Mouse (Mus musculus): ENCODE measurements around the gene Myo18b. TPM values are rescaled to one million over a fixed set of nuclear protein-coding genes. Genes with fewer than 3 reads are reported as not detected.

Gene Myo18b
- polyA plus RNA-seq, 1 experiment from 2014 or later: 1.9 TPM

DNA sequence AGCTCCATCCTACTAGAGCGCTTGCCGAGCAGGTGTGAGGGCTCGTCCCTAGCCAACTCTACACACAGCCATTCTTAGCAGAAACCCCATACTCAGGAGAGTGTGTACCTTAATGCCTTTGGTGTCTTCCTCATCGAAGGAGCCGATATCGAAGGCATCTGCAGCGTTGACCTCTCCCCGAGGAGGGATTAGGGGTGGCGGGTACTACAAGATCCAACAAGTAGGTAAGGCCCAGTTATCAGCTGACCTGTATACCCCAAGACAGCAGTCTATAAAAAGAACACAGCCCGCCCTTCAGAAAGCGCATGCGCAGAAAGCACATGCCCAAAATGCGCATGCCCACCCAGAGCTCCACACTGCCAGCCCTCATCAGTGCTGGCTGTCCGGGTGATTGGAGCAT lies 27.7 kb upstream of the Myo18b start:
- Histone ChIP-seq H3K27me3 (no peaks in the 10 kb centered on the region), H3K4me1 (peaks cover 7% of the 10 kb centered on the region; the same call in 1 of the 2 replicates), H3K4me3 (no peak overlapping the region), H3K9ac (no peak overlapping the region), H3K36me3 (peaks cover 24% of the 10 kb centered on the region), H3K9me3 (no peaks in the 10 kb centered on the region), H3K4me2 (replicated peaks) (no peak overlapping the region), H3K27ac (no peak overlapping the region)
- WGBS: 90% methylated on average over 14 of the region's 14 CpGs
- no peak for ATAC-seq (ENCODE audit: low FRiP score, low read depth)

DNA sequence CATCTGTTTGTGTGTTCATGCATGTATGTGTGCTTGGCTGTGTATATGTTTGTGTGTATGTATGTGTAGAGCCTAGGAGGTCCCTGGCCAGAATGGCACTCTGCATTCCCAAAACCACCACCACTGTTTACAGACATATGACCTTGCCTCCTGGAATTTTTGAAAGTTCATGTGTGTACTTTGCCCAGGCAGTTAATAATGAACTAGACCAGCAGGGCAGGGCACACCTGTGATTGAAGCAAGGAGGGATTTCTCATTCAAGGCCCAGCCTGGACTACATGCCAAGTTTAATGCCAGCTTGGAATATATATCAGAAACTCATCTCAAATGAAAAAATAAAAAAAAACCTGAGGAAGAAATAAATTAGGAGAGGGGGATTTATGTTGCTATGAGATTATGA lies 25.8 kb upstream of the Myo18b start:
- Histone ChIP-seq H3K9ac (no peak overlapping the region), H3K36me3 (peaks cover 22% of the 10 kb centered on the region), H3K4me3 (no peak overlapping the region), H3K4me2 (replicated peaks) (no peak overlapping the region), H3K27ac (no peak overlapping the region), H3K27me3 (no peaks in the 10 kb centered on the region), H3K4me1 (no peaks in the 10 kb centered on the region), H3K9me3 (no peaks in the 10 kb centered on the region)
- ATAC-seq (ENCODE audit: low FRiP score, low read depth): no peak

DNA sequence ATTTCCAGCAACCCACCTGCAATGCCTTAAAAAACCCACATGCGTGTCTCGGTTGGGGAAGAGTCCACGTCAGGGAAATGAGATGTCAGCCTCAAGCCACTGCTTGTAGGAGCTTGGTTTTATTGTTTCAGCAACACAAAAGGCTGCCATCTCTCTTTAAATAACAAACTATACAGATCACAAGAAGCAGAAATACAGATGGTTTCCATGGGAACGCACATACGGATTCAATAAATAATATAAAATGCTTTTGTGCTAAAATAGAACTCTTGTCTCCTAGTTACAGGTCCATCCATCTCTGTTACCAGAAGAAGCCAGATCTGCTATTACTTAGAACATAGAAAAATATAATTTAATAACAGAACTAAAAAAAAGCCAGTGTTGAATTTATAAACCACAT lies 14.2 kb upstream of the Myo18b start:
- Histone ChIP-seq H3K4me1 (0 out of 2 replicates have a peak, but pooled peaks cover 4% of the 10 kb centered on the region), H3K36me3 (peaks cover 14% of the 10 kb centered on the region), H3K27me3 (no peaks in the 10 kb centered on the region), H3K4me2 (replicated peaks) (no peak overlapping the region), H3K27ac (no peak overlapping the region), H3K4me3 (no peak overlapping the region), H3K9me3 (no peaks in the 10 kb centered on the region), H3K9ac (no peak overlapping the region)
- no peak for ATAC-seq (ENCODE audit: low FRiP score, low read depth)
- WGBS: 78% methylated on average over 5 of the region's 5 CpGs

DNA sequence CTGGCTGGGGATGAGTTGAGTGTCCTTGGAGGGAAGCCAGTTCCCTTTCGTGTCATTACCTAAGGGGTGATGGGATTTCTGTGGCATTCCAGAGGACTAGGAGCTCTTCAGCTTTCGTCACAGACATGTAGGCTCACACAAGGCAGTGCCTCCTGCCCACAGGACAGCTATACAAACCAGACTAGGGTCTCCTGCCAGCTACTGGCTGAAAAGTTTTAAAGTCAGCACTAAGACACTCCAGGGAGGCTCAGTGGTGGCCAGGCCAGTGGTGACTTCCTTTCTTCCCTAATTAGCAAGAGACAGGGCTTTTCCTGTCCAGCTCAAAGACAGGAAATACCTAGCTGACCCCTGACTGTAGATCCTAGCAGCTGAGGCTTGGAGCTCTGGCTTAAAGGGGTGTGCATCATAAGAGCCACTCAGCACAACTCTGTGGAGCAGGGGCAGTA lies 12.0 kb upstream of the Myo18b start:
- 0 out of 2 replicates have a peak, but pooled peaks cover 4% of the 10 kb centered on the region for H3K4me1 ChIP-seq
- H3K9me3 ChIP-seq: no peaks in the 10 kb centered on the region; the same call in 1 of the 2 replicates
- ATAC-seq (ENCODE audit: low FRiP score, low read depth): no peak
- no peaks in the 10 kb centered on the region for H3K36me3 ChIP-seq
- no peak overlapping the region for H3K4me3 ChIP-seq
- H3K9ac ChIP-seq: no peak overlapping the region
- H3K27ac ChIP-seq: no peak overlapping the region
- H3K4me2 ChIP-seq (replicated peaks): no peak overlapping the region
- 34% methylated on average over 2 of the region's 2 CpGs for WGBS
- no peaks in the 10 kb centered on the region for H3K27me3 ChIP-seq

DNA sequence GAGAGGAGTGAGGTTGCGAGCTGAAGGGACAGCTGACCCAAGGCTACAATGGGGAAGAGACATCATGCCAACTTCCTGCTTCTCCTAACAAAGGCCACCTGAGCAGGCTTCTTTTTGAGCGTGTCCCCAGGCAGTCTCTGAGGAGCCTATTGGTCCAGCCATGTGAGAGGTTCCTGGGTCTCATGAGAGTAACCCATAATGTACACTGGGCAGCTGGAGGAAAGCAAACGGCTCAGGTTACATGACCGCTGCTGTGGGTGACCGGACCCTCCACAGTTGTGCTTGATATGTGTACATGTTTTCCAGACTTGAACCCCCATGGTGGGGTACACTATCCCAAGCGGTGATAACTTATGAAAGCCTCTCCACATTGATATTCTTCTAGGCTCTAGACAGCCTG lies 11.3 kb upstream of the Myo18b start:
- WGBS: 46% methylated on average over 6 of the region's 6 CpGs
- Histone ChIP-seq H3K9ac (no peak overlapping the region), H3K9me3 (no peaks in the 10 kb centered on the region; the same call in 1 of the 2 replicates), H3K4me2 (replicated peaks) (no peak overlapping the region), H3K27ac (no peak overlapping the region), H3K36me3 (no peaks in the 10 kb centered on the region), H3K4me3 (no peak overlapping the region), H3K4me1 (0 out of 2 replicates have a peak, but pooled peaks cover 4% of the 10 kb centered on the region), H3K27me3 (no peaks in the 10 kb centered on the region)
- no peak for ATAC-seq (ENCODE audit: low FRiP score, low read depth)

DNA sequence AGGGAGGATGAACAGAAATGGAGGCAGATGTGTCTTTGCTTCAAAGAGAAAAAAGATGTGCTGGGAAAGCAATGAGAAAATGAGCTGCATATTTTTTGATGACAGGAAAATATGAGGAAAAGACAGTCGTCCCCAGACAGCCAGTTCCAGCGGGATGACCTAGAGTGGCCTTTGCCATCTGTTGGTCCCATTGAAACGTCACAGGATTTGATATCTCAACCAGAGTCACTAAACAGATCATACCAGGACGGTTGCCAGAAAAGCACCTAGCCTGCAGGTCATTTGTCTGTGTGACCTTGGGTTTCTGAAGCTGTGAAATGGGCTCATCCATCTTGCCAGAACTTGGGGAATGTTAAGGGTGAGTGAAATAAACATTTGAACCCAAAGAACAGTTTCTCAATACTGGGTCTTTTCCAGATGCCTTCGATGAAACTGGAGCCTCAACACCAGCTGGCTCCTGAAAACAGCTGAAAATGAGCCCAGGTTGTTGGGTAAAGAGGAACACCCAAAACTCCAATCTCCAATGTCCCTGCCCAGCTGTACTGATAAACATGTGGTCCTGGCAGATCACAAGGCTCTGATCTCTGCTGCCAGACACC lies 2.6 kb downstream of the Myo18b start:
- no peak overlapping the region for H3K4me2 ChIP-seq (replicated peaks)
- H3K27me3 ChIP-seq: no peaks in the 10 kb centered on the region
- ATAC-seq (ENCODE audit: low FRiP score, low read depth): no peak
- WGBS: 69% methylated on average over 5 of the region's 5 CpGs
- no peaks in the 10 kb centered on the region for H3K36me3 ChIP-seq
- H3K4me1 ChIP-seq: no peaks in the 10 kb centered on the region
- H3K9ac ChIP-seq: no peak overlapping the region
- no peak overlapping the region for H3K27ac ChIP-seq
- H3K4me3 ChIP-seq: no peak overlapping the region
- H3K9me3 ChIP-seq: no peaks in the 10 kb centered on the region

DNA sequence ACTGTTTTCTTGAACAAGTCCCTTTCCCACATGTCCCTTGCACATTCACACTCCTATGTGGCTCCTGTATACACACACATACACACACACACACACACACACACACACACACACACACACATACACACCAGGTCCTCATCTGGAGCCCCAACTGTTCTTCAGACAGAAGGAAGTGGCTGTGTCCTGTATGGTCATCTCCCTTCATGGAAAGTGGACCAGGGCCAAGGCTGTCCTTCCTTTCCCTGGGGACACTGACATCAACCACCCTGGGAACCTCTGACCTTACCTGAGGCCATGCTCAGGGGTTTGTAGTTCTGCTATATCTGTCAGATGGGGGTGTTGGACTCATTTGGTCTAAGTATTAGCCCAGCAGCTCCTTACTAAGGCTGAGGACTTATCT lies 3.8 kb downstream of the Myo18b start:
- H3K9ac ChIP-seq: no peak overlapping the region
- H3K4me3 ChIP-seq: no peak overlapping the region
- H3K4me2 ChIP-seq (replicated peaks): no peak overlapping the region
- H3K9me3 ChIP-seq: no peaks in the 10 kb centered on the region
- no peak overlapping the region for H3K27ac ChIP-seq
- H3K27me3 ChIP-seq: no peaks in the 10 kb centered on the region
- ATAC-seq (ENCODE audit: low FRiP score, low read depth): no peak
- H3K4me1 ChIP-seq: no peaks in the 10 kb centered on the region
- H3K36me3 ChIP-seq: no peaks in the 10 kb centered on the region

DNA sequence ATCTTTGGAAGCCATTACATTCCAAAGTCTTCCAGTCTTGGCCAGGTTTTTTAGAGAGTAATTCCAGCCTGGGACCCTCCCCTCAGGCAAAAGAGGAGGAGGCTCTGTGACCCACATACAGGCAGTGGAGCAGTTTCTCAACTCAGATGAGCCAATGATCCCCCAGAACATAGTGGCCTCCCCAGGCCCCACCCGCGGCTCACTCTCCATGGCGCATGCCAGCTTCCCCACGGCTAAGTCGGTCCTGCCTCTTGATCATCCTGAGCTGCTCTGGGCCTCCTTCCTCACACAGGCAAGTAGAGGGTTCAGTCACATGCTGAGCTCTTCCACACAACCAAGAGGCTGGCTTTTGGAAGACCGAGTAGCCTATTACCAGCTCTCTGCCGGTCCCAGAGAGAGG lies 7.5 kb downstream of the Myo18b start:
- Histone ChIP-seq H3K36me3 (no peaks in the 10 kb centered on the region), H3K4me1 (no peaks in the 10 kb centered on the region), H3K9ac (no peak overlapping the region), H3K4me3 (no peak overlapping the region), H3K9me3 (no peaks in the 10 kb centered on the region), H3K27me3 (no peaks in the 10 kb centered on the region), H3K4me2 (replicated peaks) (no peak overlapping the region), H3K27ac (no peak overlapping the region)
- 58% methylated on average over 7 of the region's 7 CpGs for WGBS
- no peak for ATAC-seq (ENCODE audit: low FRiP score, low read depth)

DNA sequence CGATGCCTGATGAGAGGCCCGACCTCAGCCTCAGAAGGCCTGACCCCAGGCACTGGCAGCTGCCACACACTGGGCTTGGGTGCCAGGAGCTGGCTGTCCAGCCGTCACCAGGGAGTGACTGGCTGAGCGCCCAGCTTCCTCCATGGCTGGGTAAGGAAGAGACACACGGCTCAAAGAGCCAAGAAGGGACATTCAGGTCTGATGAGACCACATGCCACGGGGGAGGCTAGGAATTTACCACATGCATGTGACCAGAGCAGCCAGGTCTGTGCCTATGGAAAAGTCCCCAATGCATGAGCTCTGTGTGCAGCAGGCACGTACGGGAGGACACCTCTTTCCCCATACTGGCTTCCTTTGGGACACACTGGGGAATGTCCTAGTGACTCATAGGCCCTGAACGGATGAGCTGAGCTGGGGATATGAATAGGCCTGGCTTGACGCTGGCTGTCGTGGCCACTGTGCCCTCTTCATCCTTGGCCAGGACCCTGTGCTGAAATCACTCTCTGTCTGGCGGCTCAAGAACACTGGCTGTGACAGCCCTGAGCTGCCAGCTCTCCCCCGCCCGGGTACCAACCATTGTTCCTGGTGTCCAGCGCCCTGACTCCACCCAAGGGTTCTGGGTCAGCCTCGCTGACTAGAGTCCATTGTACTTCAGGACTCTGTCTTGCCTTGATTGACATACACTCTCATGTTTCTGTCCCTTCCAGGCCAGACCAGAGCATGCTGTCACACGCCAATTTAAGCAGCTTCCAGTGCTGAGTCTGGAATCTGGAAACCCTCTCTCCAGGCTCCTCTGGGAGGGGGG lies 9.3 kb downstream of the Myo18b start:
- Histone ChIP-seq H3K27ac (no peak overlapping the region), H3K9ac (peak overlapping the region; percentile 13; the same call in 1 of the 2 replicates), H3K9me3 (no peaks in the 10 kb centered on the region), H3K4me2 (replicated peaks) (no peak overlapping the region), H3K4me3 (no peak overlapping the region), H3K27me3 (no peaks in the 10 kb centered on the region), H3K36me3 (no peaks in the 10 kb centered on the region), H3K4me1 (no peaks in the 10 kb centered on the region)
- 64% methylated on average over 17 of the region's 17 CpGs for WGBS
- ATAC-seq (ENCODE audit: low FRiP score, low read depth): no peak

DNA sequence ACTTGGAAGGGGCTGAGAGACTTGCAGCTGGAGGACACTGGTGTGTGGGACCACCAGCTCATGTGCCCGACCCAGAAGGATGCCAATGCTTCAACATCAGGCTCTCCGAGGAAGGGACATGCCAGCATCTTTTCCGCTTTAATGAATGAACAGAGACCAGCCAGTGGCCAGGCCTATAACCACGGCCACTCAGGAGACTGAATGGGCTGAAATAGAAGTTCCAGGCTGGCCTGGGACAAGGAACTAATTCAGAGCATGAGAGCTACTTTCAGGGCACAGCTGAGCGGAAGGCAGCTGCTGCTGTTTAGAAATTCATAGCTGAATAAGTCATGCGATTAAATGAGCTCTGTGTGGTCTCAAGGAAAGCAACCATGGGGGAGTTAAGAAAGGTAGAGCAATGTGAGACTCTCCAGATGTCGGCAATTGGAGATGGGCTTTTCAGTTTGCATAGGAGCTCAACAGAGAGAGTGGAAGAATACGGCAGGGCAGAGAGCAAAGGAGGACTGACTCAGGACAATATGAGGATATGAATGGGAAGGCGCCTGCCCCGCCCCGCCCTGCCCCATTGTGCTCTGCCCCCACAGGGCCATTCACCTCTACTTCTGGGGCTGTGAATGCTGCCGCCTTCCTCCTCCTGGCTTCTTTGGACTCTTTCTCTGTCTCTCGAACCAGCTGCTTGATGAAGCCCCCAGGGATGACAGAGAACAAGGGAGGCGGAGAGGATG lies 18.6 kb downstream of the Myo18b start:
- H3K9me3 ChIP-seq: no peaks in the 10 kb centered on the region
- H3K4me2 ChIP-seq (replicated peaks): 0 out of 2 replicates have a peak overlapping the region, but pooled peaks have one; percentile 9
- H3K36me3 ChIP-seq: no peaks in the 10 kb centered on the region
- peak overlapping the region; percentile 67; the same call in 1 of the 2 replicates for H3K27ac ChIP-seq
- peaks cover 14% of the 10 kb centered on the region; the same call in 1 of the 2 replicates for H3K4me1 ChIP-seq
- H3K4me3 ChIP-seq: no peak overlapping the region
- peak; percentile 46 for ATAC-seq (ENCODE audit: low FRiP score, low read depth)
- H3K27me3 ChIP-seq: peaks cover 10% of the 10 kb centered on the region; the same call in 1 of the 2 replicates
- no peak overlapping the region for H3K9ac ChIP-seq
- WGBS: 62% methylated on average over 14 of the region's 14 CpGs

DNA sequence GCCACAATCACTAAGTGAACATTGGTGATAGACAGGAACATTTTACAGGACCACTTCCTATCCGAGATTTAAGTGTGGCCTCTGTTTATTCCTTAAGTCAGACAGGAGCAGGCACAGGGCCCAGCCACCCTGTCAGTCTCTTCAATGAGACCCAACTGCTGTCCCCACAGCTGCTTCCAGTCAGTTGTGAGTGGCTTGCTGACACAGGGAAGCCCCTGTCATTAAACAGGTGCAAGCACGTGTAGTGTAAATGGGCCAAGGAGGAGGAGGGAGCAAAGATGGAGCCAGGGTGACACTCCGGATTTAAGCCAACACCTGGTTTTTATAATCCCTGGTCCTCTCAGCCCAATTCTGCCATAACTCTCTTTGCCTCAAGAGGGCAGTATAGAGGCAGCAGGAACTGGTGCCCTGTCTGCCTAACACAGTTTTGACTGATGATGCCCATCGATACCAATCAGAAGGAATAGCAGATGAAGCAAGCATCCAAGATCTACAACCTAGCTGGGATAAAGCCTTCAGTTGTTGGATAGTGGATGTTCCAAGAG lies 19.2 kb downstream of the Myo18b start:
- Histone ChIP-seq H3K36me3 (no peaks in the 10 kb centered on the region), H3K4me3 (no peak overlapping the region), H3K4me2 (replicated peaks) (0 out of 2 replicates have a peak overlapping the region, but pooled peaks have one; percentile 9), H3K9me3 (no peaks in the 10 kb centered on the region), H3K27me3 (peaks cover 14% of the 10 kb centered on the region), H3K27ac (peak overlapping the region; percentile 67; the same call in 1 of the 2 replicates), H3K9ac (no peak overlapping the region), H3K4me1 (peaks cover 14% of the 10 kb centered on the region; the same call in 1 of the 2 replicates)
- no peak for ATAC-seq (ENCODE audit: low FRiP score, low read depth)
- 27% methylated on average over 4 of the region's 4 CpGs for WGBS

DNA sequence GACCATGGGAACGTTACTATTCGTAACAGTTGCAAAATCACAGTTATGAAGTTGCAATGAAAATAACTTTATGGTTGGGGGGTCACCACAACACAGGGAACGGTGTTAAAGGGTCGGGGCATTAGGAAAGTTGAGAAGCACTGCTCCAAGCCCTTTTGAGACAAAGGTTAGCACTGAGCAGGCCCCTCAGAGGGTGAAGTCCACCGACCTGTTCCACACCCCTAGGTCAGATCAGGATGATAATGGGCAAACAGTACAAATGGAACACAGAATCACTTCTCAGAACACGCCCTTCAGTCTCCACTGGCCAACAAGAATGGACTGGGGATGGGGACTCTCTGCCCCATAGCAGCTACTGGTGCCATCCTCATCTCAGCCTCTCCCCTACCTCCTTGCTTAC lies 23.2 kb downstream of the Myo18b start:
- Histone ChIP-seq H3K27me3 (peaks cover 31% of the 10 kb centered on the region), H3K4me2 (replicated peaks) (no peak overlapping the region), H3K4me3 (no peak overlapping the region), H3K9me3 (no peaks in the 10 kb centered on the region), H3K4me1 (peaks cover 13% of the 10 kb centered on the region; the same call in 1 of the 2 replicates), H3K36me3 (no peaks in the 10 kb centered on the region), H3K9ac (no peak overlapping the region), H3K27ac (no peak overlapping the region)
- no peak for ATAC-seq (ENCODE audit: low FRiP score, low read depth)
- WGBS: 73% methylated on average over 6 of the region's 6 CpGs
